Mouse (Mus musculus): ENCODE results near the gene Mta1.
A peak's percentile ranks its signal among the peaks of the same experiment; 100 is the strongest.

Gene Mta1

DNA sequence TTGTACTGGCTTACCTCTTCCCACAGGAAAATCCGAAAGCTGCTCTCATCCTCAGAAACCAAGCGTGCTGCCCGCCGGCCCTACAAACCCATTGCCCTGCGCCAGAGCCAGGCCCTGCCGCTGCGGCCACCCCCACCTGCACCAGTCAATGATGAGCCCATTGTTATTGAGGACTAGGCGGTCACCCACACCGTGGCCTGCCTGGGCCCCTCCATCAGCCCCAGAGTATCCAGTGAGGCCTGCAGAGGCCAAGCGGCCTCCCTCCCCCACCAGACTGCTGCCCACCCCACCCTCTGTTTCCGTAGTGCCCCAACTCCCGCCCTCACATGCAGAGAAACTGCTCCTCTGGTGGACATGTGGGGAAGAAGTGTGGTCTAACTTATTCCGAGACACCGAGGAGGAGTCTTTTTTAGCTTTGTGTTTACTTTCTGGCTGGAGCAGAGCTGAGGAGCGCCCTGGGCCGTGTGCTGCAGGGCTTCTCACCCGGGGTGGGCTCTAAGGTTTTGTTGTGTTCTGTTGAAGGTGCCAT is 38.5 kb downstream of the Mta1 start:
- DNase-seq, result no peak

DNA sequence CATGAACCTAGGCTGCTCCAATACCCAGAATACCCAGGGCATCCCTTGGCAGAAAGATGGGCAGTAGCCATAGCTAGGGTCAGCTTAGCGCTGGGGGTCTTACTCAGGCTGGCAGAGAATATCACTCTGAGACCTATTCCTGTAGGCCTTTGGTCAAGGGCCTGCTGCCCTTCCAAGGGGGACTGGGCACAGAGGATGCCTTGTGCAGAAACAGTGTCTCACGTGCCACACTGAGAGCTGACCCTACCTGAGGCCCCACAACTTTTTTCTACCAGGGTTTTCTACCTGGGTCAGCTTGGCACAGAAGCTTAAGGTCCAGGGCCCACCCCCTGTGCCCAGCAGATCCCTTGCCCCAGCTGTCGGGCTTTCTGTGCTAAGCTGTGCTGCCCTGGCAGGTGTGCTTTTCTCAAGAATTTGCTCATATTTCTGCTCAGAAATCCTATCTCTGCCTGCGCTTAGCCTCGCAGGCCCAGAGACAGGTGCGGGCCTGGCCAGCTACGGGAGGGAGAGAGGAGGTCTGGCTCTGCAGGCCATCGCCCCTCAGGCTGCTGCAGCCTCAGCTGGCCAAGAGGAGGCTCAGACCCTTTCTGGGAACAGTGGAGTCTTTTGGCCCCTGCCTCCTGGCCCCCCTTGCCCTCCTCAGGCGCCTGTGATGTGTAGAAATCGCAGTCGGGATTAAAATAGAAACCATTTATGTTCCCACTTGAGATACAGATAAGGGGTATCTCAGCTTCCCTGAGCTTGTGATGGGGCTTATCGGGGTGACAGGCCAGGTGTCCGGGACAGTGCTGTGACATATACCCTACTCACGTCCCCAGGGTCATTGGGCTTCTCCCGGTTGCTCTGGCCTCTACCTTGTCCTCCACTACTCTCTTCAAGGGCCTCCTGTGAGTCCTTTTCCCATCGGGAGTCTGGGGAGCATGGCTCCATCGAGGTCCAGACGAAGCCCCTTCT is 39.5 kb downstream of the Mta1 start:
- no peak for DNase-seq

- no peak for DNase-seq
Observed at GRCm38 (mm10) chr12:113138291-113138690, 40.2 kb downstream of the Mta1 start.

DNA sequence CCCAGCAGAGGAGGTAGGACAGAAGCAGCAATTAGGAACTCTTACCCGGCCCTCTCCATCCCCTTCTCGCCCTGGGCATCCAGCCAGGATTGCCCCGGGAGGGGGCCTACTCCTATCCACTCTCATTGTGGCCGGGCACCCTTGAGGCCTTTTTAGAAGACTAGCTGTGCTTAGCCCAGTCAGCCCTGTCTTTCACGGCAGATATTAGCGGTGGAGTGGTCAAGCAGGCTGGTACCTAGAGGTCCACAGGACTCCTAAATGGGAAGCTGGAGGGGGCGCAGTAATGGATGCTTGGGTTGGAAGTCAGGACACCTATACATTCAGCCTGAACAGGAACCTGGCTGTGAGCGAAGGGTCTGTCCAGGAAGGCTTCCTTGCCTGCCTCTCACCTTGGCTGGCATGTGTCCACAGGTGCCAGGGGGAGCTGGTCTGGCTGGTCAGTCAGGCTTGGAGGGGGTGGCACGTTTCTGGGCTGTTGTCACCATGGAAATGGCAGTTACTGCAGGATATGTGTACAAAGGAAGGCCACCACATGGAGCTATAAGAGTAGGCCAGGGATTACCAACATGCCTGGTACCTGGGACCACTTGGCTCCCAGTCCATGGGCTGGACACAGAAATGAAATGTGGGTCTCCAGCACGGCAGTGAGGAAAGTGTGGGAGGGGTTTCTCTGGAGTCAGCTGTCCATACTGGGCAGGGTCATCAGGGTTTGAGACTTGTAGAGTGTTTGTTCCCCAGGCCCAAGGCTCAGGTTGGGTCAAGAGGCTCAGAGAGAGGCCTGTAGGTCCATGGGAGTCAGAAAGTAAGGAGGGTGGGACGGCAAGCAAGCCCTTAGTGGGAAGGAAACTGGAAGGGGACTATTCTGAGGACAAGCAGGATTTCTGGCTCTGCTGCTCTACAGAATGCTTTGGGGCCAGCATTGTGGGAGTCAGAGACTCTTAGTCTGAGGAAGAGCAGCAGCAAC is 41.1 kb downstream of the Mta1 start:
- peak; percentile 73 for DNase-seq

DNA sequence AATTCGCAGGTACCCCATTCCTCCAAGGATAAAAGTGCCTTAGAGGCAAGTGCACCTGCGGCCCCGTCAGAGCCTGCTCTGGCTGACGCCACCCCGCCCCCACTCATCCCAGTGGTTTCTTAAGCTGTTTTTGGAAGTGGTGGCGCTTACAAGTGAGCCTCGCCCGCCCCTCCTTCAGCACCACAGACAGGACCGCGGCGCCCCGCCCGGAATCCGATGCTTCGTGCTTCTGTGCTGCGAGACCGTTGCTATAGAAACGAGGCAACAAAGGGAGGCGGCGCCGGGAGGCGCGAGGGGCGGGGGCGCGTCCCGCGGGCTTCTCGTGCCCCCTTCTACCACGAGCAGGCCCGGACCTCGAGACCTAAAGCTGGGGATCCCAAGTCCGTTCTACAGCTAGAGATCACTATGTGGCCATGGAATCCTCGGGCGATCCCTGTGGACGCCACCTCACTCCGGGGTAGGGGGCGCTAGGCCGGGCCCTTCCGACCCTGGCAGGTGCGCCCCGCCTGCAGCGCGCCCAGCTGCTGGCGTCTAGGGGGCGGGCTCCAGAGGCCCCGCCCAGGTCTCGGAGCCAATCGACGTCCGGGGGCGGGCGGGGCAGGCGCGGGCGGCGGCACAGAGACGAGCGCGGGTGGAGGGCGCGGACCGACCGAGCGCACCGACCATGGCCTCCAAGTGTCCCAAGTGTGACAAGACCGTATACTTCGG is 42.0 kb downstream of the Mta1 start, which contains the start of gene Crip2:
Gene Crip2 (plus strand): TSS at position 329 of the 708 bp plus-strand sequence.
- DNase-seq, result peak; percentile 94

DNA sequence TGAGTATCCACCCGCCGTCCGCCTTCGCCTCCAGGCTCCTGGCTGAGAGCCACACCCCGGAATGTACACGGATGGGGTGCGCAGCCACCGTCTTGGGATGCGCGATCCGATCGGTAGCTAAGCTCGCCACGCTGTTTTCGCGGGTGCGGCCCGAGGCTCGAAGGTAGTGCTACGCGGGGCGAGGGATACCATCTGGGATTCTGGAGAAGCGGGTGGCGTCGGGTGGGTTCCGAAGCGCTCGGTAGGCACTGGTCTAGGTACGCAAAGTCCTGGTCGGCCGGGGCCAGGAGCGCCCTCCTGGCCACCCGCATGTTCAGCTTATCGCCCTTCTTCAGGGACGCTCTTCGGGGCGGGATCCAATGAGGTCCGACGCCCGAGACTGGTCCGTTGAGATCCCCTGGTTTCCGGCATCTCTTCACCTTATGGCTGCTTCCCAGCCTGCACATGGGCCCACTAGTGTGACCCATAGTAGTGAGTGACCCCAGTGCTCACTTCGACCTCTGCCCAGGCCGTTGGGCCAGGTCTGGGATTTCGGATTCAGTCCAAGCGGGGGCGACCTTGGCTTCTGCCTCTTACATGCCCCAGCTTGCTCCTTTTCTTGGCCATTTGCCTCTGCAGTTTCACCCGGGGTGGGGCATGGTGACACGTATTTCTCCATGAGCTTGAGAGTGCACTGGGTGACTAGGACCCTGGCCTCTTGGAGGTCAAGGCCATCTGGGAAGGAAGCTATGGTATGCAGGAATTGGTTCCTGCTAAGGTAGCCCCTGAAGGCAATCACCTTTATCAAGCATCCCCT is 42.7 kb downstream of the Mta1 start:
- peak; percentile 59 for DNase-seq

DNA sequence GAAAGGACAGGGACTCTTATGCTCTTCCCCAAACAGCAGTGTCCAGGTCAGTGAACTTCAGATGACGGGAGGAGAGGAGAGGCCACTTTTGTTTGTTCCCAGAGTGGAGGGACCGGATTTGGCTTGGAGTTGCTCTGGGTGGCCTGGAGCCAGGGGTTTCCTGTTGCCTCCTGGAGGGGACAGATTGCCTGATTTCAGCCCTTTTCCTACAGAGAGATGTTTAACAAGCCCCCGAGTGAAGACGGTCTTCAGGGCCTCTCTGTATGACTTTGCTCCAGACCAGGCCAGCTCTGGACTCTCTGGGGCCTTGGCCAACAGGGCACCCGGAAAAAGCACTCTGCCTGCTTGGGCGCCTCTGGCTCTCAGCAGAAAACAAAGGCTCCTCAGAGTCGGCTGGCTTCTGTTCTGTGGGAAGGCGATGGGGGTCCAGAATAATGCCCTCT is 43.5 kb downstream of the Mta1 start:
- peak; percentile 81 for DNase-seq

DNA sequence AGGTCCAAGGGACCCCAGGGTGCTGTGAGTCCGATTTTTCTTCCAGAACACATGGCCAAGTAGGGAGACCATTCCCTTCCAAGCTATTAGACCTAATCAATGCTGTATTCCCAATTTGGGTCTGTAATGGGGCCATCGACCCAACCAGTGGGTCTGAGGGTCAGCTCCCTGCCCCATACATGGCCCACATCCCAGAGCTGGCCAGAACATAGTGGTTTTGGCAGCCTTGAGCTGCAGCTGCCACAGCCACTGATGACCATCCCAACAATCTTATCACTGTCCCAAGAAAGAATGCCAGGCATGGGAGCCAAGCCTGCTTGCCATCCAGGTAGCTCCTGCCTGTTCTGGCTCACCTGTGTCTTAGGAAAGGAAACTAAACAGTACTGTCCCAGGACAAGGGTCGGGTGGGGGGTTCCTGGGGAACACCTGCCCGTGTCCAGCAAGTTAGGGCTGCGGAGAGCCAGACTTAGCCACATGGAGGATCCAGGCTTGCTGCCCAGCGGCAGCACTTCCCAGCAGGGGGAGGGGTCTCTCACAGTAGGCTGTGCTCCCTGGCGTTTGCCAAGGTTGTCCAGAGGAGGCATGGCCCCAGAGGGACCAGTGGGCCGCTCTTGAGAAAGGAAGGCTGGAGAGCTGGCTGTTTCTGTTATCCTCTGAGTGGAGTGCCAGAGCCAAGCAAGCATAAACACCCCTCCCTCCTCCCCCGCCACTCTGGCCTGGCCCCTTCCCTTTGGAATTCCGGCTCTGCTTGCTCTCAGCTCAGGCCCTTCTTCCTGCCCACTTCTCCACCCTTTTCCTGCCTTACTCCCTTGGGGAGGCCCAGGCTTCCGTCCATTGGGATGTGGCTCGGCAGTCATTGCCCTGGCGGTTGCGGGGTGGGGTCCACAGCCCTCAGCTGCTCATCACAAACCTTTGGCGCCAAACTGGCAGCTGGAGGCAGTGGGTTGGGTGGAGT is 44.2 kb downstream of the Mta1 start:
- peak; percentile 88 for DNase-seq

DNA sequence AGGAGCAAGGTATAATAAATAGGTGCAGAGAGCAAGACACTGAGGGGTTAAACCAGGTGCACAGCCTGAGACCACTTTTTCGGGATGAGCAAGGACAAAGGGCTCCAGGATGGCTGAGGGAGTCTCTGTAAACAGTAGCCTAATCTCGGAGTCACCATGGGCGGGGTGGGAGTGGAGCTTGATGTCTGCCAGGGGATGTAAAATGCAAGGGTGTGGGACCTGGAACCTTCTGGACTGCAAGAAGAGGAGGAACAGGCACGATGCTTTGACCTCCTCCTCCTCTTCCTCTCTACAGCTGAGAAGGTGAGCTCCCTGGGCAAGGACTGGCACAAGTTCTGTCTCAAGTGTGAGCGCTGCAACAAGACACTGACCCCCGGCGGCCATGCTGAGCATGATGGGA is 45.1 kb downstream of the Mta1 start:
- DNase-seq, result peak; percentile 50

DNA sequence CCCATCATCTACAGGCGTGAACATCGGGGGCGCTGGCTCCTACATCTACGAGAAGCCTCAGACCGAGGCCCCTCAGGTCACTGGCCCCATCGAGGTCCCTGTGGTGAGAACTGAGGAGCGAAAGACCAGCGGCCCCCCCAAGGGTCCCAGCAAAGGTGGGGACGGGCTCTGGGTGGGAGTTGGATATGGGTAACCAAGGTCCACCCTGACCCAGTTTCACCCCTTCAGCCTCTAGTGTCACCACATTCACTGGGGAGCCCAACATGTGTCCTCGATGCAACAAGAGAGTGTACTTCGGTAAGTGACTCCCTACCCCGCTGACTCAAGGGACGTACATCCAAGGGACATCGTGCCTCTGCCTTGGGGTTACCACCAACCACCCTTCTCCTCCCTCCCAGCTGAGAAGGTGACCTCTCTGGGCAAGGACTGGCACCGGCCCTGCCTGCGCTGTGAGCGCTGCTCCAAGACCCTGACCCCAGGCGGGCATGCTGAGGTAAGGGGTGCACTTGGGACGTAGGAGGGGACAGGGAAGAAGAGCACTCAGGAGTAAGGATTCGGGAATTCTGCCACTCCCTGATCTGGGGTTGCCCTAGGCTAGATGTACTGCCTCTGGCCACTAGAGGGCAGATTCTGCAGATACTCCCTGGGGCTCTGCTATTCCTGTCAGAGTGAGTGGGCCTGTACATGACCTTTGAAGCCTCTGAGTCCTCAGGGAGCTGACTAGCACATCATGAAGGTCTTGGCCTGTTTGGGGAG is 46.1 kb downstream of the Mta1 start:
- DNase-seq, result peak; percentile 67

DNA sequence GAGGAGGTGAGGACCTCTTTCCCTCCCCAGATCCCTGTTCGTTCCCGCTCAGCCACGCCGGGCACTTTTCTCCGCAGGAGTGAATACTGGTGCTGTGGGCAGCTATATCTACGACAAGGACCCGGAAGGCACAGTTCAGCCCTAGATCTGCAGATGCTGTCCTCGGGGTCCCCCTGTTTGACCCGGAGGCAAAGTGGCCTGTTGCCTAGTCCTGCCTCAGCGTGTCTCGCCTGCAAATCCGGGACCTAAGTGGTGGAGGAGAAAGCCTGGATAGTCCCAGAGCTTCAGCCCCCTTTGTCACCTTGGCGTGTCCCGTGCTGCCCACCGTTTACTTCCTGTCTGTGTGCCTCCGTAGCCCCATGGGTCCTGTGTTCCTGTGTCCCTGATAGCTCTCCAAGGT is 46.8 kb downstream of the Mta1 start:
- DNase-seq, result no peak

GRCm38 (mm10) chr12:113145591-113145990 is 47.5 kb downstream of the Mta1 start:
- no peak for DNase-seq

- peak; percentile 92 for DNase-seq
Observed at GRCm38 (mm10) chr12:113146112-113147057, 48.3 kb downstream of the Mta1 start, which contains the start of gene Crip1. Gene Crip1, plus strand, starts transcription at chr12:113146316.

- DNase-seq, result no peak
Observed at GRCm38 (mm10) chr12:113147481-113147880, 49.4 kb downstream of the Mta1 start.

- peak; percentile 76 for DNase-seq
Observed at GRCm38 (mm10) chr12:113148381-113149035, 50.4 kb downstream of the Mta1 start.

- peak; percentile 57 for DNase-seq
Observed at GRCm38 (mm10) chr12:113149341-113149740, 51.3 kb downstream of the Mta1 start.

DNA sequence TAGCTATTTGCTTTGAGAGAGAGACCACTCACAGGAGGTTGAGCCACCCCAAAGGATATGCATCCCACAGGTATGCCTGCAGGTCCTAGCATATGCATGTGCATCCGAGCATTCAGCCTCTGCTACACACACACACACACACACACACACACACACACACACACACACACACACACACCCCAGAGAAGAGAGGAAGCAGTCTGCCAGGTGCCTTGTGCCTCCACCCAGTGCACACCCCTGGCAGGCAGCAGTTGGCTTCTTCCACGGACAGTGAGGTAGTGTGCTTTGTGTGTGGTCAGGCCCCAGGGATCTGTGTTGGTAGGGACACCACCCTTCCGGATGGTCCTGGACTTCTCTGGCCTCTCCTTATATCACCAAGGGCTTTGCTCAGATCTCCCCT is 51.8 kb downstream of the Mta1 start:
- no peak for DNase-seq

DNA sequence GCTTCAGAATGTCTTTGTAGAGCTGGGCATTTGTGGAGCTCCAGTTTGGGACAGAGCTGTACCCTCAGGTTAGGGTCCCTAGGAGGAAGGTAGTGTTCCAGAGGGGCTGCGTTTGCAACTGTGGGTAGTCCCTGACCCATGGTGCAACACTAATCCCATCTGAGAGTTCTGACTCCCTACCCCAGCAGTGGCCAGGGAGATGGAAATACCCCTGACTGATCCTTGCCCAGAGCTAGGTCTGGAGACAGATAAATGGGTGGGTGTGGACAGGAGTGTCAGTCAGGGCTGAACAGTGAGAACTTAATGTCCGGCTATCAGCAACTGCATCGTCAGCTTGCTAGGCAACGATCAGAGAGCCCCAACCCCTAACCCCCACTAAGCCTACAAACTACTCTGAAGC is 52.5 kb downstream of the Mta1 start:
- no peak for DNase-seq

Data from lung, postnatal 14 days (tissue).